Mouse (Mus musculus) embryo, embryonic 10.5 days (tissue): ENCODE data around the gene Papss2.

Experiments
- DNase-seq: peaks from one replicate; pipeline ENCODE4 v3.0.0-alpha.2; 2015; ENCODE audit warnings: low spot score

Gene Papss2

DNA sequence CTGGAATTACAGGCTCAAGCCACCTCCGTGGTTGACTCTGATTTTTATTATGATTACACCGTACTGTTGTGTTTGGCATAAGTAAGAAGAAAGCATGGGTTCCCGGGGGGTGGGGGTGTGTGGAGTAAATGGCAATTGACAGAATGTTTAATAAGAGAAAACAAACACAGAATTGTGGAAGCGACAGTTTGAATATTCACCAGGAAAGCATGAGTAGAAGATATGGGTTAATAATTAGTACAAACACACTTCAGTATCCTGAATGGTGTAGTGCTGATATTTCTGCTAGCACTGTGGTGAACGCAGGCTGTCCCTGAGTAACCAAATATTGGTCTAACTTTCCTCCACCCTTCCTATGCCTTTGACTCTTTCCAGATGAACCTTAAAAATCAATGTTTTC, 3.8 kb downstream of the Papss2 start:
- no peak for DNase-seq

DNA sequence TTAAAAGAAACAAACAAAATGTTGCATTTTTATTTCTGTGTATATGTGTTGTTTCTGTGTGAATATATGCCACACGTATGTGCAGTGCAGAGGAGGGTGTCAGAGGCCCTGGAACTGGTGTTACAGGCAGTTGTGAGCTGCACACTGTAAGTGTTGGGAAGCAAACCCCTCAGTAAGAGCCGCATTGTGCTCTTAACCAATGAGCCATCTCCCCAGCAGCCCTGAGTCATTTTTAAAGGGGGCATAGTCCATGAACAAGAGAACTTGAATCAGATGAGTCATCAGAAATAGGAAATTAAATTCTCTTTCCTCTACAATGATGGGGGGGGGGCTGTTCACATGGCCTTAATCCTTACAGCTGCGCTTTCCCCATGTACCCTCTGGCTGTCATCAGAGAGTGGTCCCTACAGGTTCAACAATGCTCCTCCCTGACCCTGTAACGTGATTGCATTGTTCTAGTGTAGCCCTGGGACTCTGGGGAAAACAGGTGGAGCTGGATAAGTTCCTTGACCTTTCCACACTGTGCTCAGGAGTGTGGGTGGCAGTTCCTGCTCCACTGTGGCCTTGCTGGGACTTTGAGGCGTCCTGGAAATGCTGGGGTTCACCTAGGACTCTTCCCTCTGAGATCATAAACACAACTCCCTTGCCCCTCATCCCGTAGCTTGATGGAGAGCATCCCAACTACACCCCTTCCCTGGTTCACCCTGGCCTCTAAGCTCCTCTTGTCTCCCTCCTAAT, 5.6 kb downstream of the Papss2 start:
- no peak for DNase-seq

DNA sequence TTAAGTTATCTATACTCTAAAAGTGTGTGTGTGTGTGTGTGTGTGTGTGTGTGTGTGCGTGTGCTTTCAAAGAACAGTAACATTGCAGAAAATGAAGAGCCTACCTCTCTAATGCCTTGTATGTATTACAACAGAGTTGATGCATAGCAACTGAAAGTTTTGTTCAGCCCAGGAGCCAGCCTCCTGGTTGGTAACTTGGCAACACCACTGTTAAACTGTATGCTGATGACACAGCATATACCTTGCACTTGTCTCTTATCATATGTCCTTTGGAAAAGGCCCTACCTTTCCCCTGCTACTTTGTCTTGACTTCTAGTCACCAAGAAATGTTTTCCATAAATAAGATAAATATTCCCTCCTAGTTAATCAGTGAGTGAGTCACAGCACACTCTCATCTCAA, 7.9 kb downstream of the Papss2 start:
- DNase-seq = no peak

DNA sequence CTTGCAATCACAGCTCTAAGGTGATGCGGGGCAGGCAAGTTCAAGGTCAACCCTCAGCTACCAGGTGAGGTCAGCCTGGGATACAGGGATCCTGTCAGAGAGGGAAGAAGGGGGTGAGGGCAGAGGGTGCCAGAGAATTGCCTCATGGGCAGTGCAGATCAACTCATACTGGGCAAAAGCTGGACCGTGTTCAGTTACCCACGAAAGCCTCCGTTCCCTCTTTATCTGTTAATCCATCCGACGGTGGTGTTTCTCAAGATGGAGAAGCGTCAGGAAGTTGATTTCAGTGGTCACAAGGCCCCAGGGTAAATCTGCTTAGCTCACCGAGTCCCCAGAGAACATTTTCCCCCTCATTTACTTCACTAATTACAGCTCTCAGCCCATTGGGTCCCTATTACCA, 8.5 kb downstream of the Papss2 start:
- no peak for DNase-seq

DNA sequence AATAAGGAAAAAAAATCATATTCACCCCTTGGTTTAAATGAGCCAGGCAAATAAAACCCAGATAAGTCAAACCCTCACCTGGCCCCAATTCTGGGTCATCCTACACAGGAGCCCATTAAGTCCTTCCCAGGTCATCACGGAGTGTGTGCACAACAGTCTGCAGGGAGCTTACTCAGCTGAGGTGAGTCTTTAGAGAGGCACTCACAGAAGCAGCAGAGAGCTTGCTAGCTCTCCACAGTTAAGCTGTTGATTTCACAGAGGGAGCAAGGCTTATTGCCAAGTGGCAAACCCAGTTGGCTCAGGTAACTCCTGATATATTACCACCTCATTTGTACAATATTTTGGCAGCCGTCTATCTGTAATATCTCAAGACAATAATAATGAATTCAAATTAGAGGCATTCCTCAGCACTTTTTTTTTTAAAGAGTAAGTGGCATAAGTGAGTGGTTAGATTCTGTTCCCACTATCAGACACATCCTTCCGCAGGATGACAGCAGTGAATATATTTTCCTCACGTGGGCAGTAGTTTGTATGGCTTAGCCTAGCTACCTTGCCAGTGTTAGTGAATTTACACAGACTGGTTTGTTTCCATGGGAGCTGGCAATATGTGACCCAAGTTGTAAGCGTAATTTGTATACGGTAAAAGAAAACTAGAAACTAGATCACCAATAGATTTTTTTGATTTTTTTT, 9.1 kb downstream of the Papss2 start:
- no peak for DNase-seq

DNA sequence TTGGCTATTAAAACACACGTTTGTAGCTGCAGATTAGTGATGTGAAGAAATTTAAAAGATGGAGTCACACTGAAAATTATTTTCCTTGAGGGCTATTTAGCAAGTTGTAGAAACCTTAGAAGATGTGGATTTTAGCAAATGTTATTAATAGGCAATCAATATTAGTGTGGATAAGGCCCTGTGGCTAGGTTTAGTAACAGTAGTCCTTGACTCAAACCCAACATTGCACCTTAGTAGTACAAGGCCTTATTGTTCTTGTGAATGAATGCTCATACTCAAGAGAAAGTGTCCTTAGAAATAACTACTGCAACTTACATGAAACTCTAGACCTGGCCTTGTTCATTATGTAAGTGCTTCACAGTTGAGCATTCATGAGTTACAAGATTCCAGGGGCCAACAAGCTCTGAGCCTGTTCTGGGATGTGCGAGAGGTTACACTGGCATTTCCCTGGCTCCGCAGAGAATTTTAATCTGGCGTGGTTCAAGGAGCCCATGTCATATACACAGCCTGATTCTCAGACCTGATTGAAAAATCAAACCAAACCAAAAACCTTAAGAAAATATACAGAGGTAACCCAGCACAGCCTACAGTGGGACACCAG, 10.7 kb downstream of the Papss2 start:
- DNase-seq = no peak

DNA sequence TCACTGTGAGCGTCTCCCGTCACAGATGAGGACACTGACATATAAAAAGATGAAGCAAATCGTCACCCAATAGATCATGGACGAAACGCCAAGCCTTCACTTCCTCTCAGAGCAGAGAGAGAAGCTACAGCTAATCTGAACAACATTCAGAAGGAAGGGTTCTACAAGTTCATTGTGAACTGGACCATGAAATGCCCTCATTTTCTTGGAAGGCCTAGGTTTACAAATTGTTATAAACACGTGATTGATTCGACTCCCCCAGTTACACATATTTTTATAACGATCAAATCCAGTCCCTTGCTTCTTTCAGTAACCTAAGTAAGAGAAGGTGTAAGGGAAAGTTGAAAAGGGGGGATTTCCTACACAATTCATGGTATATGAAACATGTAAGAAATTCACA, 11.4 kb downstream of the Papss2 start:
- DNase-seq = no peak

DNA sequence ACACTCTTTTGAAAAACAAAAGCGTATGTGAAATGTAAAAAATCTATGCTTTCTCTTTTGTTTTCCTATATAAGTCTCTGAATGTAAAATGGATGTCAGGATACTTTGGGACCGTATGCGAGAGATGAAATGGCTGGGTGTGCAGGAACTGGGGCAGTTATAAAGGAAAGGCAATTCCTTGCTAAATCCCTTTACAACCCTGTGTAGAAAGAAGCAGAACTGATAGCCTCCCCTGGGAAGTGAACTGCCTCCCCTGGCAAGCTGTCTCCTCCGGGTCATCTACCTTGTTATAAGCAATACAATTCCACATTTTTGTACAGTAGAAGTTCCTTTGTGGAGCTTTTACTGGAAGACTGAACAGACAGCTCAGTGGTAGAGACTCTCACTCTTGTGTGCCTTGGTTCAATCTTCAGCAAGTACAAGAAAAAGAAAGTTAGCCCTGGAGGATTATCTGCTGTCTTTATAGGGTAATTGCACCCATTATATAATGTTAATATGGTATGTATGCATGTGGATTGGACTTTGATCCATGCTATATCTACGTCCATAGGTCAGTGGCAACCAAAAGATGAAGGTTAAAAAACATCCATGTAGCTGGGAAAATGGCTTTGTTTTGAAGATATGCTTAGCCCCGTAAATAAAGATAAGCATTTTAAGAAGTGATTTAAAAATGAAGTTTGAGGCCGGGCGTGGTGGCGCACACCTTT, 15.9 kb downstream of the Papss2 start:
- no peak for DNase-seq

DNA sequence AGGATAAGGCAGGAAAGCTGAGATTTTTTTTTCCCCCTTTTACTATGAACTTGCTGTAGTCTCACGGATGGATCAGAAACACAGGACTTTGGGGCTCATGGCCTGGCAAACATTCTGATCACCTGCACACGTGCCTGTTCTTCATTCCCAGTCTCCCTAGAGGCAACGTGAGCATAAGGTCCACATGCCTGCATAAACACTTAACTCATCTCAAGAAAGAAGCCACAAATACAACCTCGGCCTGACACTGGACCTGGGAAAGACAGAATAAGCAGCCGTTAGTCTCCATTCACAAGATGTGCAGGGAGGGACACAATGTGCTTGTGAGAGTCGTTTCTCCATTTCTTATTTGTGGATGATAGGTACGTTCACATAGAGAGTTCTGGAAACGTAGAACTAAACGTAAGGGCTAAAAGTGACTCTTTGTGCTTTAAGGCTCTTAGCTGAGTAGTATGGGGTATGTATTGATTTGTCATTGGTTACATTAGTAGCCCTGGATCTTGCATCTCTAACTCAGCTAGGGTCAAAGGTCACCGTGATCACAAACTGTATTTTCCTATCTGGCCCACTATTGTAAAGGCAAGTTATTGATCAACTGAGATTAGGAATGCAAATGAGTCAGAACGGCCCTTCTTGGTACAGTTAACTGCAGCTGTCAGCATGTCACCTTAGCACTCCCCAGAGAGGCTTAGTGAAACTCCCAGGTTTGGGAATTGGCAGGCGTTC, 18.6 kb downstream of the Papss2 start:
- no peak for DNase-seq

DNA sequence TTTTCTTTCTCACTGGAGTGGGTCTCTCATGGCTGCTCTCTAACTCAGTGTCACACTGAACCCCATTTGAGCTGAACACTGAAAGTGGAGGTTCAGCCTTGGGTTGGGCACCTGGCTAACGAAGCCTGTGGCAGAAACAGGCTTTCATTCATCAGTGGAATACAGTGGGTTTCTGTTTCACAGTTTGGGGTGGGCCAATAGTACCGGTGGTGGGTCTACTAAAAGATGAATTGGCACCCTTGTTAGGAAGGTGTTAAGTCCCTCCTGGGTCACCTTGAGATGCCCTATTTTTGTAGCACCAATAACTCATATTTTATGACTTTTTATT, 19.1 kb downstream of the Papss2 start:
- DNase-seq = no peak

DNA sequence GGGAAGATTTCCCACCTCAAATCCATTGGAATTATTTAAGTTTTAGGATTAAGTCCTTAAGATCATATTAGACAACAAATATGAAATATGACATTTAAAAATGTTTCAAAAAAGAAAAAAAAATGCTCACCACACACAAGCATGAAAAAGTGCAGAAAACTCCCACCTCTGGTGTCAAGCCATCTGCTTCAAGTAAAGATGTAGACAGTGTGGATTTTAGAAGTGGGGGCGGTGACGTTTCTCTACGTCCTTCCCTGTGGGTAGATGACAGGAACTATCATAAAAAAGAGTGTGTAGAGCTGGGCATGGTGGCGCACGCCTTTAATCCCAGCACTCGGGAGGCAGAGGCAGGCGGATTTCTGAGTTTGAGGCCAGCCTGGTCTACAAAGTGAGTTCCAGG, 21.1 kb downstream of the Papss2 start:
- no peak for DNase-seq

DNA sequence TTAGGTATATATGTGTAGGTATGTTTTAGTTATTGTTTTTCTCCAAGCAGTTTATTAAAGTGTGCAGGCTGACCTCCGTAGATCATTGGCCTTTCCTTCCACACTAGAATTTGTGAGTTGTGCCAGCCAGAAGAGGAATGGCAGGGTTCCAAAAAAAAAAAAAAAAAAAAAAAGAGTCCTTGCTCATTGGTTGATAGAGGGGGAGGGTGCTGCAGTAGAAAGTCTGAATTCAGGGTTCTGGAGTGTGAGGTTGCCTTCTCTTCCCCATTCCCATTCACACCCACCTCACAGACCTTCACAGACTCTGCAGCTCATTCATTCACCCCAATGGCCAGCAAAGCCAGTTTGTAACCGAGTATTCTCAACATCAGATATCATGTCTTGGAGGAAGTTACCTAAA, 24.1 kb downstream of the Papss2 start:
- DNase-seq = no peak

DNA sequence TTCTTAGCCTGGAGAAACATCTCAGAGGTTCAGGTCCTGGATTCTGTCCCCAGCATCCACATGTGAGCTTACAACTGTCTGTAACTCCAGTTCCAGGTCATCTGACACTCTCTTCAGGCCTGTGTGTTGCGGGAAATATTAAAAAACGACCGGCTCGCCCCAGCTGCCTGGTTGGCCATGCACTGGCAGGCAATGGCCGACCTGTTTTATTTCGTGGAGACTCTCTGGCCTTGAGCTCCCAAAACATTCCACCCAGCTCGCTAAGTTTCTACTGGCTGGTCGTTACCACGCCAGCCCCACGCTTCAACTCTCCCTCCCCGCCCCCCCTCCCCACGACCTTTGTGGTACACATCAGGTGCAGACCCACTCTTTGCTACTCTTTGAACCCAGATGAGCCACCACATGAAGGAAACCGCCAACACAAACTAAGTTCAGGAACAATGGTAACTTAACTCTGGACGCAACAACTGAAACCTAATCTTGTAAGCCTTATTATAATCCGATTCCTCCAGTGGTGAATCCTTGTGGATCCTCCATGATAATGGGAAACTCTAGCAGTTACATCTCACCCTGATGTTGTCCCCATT, 25.4 kb downstream of the Papss2 start:
- no peak for DNase-seq

DNA sequence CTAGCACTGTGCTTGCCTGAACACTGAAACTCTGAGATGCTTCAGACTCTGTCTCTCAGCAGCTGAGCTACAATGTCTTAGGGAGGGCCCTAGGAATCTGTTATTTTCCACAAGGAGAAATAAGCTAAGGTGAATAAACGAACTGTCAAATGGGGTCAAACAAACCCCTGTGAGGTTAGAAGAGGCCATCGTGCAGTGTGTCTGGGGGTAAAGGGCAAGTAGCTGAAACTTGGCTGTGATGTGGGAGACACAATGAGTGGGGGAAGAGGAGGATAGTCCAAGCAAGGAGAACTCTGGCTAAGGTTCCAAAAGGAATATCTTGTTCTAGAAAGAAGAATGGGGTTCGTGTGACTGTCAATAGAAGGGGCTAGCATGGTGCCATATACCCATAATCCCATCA, 26.6 kb downstream of the Papss2 start:
- no peak for DNase-seq

DNA sequence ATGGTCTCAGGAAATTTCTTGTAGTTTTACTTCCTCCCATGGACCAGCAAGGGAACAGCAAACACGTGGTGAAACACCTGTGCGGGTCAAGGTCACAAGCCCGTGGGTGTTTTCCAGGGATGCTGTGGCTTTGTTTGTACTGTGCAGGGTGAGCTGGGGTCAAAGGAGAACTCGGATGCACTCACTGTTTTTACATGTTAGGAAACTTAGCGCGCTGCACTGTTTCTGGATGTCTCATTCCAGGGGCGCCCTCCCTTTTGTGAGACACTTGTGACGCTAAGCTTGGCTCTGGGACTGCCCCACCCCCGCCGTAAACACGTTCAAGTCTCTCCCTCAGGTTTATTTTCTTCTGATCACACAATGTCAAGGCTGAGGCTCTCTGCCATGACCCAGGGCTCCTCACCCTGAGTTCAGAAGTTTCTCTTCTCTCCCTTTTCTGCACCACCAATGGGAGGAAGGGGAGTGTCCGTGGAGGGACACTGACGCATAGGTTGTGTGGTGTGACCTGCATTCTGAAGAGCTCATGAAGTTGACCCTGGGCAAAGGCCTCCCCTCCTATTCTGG, 31.3 kb downstream of the Papss2 start:
- no peak for DNase-seq

DNA sequence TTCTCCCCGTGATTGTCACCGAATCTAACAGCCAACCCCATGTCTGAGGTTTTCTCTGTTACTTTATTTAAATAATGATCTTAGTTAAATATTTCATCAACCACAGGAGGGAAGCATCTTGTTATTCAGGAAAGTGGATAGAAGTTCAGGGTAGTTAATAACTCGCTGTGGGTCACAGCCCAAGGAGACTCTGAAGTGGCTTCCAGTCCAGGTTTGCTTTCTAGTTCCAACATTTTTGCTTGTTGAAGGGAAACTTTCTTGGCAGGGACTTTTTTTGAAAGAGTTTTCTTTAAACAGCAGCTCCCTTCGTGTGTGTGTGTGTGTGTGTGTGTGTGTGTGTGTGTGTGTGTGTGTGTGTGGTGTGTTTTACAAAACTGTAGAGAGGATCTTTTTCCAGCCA, 32.0 kb downstream of the Papss2 start:
- DNase-seq = no peak

DNA sequence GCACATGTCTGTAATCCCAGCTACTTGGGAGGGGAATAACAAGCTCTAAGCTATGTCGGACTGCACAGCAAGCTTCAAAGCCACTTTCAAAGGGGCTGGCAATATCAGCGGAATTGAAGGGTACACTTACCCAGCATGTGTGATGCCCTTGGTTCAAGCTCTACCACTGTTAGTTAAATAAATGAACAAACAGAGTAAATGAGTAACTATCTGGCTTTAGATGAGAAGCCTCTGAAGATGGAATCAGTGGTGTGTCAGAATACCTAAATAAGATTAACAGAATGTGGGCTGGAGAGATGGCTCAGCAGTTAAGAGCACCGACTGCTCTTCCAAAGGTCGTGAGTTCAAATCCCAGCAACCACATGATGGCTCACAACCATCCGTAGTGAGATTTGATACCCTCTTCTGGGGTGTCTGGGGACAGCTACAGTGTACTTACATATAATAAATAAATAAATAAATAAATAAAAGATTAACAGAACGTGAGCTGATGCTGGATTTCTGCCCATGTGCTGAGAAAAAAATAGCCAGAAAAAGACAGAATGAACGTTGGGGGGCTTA, 33.1 kb downstream of the Papss2 start:
- DNase-seq = no peak

DNA sequence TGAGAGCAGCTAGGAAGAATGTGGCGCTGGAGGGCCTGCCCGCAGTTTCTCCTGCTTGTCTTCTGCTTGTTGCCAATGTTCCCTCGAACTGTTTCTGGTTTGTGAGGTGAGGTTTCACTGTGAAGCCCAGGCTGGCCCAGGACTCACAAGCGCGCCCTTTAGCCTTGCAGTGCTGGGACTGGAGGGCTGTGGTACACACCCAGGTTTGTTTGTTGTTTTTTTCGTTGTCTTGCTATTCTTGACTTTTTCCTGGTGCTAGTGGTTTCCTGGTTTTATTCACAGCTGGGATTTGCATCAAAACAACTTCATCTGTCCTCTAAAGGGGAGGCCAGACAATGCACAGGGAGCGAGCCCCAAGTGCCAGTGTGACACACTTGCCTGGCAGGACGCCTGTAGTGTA, 39.3 kb downstream of the Papss2 start:
- DNase-seq = no peak

DNA sequence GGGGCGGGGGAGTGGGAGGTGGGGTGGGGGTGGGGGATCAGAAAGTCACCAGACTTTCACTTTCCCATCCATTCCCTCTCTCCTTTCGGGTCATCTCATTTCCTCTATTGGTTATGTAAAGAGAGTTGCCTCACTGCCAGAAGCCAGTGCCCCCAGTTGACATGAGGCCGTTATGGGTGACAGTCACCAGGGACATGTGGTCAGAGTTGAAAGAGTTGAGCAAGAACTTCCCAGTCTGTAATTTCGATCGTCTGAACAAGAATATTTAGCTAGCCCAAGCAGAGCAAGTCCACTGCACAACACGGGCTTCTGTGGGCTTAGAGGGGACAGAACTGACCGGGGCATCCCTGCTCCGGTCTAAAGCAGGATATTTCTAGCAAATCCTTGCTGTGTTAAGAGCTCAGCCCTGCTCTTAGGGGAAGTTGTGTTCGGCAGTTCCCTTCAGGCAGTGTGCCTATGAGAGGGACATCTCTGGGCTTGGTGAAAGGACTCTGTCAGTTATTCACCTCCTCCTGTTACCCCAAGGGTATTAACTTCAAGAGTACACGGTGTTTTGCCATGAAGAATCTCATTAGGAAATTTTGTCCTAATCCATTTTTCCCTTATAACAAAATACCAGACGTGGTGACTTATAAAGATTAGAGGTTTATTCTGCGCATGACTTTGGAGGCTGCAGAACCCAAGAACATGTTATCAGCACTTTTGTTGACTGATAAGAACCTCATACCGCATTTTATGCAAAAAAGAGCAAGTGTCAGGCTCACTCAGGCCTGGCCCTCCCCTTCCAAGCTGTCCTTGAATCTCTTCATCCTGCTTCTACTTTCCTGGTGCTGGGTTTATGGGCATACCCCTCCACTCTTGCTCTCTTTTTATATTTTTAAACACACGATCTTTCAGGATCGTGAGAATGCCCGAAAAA, 42.0 kb downstream of the Papss2 start:
- DNase-seq = no peak

DNA sequence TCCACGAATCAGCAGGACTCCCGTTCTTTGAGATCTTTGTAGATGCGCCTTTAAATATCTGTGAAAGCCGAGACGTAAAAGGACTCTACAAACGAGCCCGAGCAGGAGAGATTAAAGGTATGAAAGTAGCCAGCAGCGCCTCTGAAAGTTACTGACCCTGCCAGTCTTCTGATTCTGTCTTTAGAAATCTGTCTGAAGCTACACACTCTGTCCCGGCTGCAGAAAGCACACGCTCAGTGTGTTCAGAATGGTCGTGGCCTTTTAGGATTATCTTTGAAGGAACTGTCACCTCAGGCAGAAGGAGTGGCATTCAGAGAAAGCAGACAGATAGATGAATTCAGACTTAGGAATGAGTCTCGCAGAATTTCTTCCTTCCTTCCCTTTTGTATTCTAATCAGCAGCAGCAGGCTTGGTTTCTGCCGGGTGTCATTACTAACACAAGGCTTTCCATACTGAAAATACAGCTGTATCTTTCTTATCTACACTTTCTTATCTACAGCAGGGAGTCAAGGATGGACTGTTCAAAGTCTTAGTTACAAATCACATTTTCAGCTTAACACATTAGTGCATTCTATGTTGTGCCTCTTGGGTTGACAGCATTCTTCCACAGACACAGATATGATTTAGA, 42.8 kb downstream of the Papss2 start:
- DNase-seq = no peak
